Mouse (Mus musculus) cerebellum, postnatal 14 days (tissue): ENCODE results near the gene Nr2f6.

Source experiments
- DNase-seq, 2 experiments: peaks; one replicate each; pipeline ENCODE4 v3.0.0; 2021; ENCODE audit warnings: mixed read lengths in 2 of 2

Gene Nr2f6

GRCm38 (mm10) chr8:71388267-71388666, 6.5 kb upstream of the Nr2f6 start:
- DNase-seq = no peak

DNA sequence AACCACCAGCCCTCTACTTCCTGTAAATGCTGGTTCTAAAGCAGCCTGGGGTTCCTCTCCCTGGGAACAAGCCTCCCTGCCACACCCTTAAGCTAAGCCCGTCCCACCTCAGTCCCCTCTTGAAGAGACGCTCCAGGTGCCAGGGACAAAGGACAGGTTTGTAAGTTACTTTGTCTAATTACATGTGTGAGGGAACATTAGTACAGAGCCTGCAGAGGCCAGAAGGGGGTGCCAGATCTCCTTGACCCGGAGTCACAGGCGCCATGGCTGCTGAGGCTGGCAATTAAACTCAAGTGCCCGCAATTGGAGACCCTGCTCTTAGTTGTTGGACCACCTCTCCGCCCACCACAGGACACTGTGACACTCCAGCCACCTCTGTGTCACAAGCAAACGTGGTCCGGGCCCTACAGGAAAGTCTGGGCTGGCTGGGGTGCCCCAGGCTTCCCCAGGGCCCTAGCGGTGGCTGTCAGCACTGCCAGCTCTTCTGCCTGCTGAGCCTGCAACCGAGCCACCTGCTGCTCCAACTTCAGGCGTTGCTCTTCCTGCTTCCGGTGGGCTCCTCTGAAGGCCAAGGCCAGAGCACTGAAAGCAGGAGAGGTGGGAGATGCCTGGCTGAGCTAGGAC, 3.6 kb upstream of the Nr2f6 start:
- DNase-seq = no peak

- no peak for DNase-seq
Observed at GRCm38 (mm10) chr8:71383860-71384259, 2.1 kb upstream of the Nr2f6 start.

DNA sequence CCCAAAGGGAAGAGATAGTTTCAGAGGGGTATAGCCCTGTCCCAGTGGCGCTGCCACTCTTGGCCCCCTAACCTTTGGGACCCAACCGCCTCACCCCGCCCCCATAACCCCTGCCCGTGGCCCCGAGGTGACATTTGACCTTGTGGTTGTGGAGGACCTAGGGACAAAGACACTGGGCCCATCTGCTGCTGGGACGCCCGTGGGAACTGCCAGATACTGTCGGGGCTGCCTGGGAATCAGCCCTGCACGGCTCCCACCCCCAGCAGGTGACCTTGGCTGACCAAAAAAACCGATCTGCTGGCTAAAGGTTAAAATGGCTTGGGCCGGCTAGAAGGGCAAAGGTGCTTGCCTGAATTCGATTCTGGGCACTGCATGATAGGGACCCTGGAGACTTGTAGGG, 1.6 kb upstream of the Nr2f6 start:
- no peak for DNase-seq

DNA sequence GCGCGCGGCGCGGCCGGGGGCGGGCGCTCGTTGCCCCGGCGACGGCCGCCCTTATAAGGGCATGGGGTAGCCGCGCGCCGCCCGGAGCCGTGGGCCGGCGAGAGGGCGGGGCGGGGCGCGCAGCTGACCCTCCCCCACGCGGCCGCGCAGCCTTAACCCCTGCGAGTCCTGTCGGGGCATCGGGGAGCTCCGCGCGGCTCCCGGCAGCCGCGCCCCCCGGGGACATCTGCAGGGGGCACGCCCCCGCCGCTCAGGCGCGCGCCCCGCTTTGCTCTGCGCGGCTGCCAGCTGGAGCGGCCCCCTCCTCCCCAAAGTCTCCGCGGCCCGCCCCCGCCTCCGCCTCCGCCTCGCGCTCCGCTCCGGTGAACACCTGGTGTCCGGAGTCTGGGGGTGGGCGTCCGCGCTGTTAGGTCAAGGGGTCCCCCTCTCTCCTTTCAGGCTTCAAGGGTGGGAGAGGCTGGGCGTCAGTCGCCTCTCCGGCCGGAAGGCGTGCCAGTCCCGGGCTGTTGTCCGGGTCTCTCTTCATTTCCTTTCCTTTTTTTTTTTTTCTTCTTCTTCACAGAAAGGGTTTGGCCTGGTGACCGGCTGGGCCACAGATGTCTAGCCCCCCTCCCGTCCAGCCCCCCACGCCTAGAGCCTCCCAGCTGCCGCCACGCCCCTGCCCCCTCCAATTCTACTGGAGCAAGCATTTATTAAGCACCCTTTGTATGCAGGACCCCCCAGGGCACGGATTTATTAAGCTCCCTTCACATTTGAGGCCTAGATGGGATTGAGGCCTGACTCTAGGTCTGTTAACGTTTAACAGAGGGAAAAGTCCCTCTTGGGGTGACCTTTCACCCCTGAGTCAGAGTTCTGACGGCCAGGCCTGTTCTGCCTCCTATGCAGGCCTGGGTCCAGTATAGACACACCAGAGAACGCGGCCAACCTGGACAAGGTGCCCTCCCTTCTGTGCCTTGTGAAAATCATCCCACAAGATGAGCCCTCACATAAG, 506 bp upstream of the Nr2f6 start:
- peak; percentile 83 to 89 for DNase-seq

GRCm38 (mm10) chr8:71380178-71381171, 1.3 kb downstream of the Nr2f6 start:
- DNase-seq = peak in 1 of 2 experiments; percentile 50

DNA sequence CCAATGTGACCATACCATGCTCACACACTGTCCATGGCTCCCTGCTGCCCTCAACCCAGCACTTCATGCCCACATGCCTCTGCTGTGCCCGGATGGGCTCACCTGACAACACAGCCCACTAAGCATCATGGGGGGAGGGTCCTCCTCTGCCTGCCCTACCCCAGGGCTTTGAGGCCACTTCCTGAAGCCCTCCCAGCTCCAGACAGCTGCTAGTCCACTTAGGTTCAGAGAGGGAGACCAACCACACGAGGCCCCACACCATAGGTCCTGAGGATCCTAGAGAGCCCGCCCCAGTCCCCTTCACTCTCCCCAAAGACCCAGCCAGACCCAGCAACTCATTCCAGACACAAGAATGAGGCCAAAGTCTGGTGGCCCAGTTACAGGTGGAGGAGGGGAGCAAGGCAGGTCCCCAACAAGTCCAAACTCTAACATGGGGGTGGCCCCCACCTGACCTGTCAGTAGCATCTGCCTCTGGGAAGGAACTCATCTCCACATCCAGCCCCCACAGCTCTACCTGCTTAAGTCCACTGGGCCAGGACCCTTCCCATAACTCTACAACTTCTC, 2.2 kb downstream of the Nr2f6 start:
- DNase-seq = no peak

DNA sequence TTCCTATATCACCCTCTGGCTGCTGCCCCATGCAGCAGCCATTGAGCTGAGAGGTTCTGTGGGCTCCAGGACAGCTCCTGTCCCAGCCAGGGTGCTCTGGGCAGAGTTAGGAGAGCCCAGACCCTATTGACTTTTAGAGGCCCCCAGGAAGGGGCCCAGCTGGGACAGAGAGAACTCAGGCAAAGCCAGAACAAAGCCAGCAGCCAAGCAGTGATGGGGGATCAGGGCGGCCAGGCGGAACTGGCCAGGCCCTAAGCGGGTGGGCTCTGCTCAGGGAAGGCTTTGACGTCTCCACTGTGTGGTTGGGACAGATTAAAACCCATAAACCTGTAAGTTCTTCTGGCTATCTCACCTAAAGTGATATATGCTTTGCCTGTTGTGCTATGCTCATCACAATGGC, 2.8 kb downstream of the Nr2f6 start:
- DNase-seq = no peak

GRCm38 (mm10) chr8:71376423-71377030, 5.2 kb downstream of the Nr2f6 start:
- peak in 1 of 2 experiments; percentile 62 for DNase-seq

DNA sequence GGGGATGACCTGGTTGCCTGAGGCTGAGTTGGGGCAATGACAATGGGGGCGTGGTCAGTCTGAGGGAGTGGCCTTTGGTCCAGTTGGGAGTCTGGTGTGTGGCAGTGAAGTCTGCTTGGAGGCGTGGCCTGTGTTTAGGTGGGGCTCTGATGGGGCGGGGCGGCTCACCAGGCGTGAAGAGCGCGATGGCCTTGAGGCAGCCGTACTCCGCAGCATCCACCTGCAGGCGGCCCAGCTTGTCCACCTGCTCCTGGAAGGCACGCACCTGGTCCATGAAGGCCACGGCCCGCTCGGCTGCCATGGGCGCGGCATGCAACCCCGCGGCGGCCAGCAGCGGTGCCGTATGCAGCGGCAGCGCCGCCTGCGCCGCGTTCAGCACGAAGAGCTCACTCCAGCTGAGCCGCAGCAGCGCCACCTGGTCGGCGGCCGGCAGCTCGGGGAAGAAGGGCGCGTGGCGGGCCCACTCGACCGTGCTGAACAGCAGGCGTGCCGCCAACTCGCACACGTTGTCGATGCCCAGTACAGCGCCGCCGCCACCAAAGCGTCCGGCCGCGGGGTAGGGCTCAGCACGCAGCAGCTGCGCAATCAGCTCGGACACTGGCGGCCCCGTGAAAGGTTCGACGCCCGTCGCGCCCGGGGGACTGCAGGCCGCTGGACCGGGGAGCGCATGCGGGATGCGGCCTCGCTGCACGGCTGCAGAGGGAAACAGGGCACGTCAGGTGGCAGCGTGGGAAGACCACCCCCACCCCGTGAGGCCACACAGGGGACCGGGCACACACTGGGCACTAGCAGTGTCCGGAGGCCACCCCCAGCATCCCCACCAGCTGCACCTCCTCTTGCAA, 6.0 kb downstream of the Nr2f6 start:
- DNase-seq = peak; percentile 83 to 85

- DNase-seq = peak in 1 of 2 experiments; percentile 48
Observed at GRCm38 (mm10) chr8:71374616-71375206, 7.0 kb downstream of the Nr2f6 start.

DNA sequence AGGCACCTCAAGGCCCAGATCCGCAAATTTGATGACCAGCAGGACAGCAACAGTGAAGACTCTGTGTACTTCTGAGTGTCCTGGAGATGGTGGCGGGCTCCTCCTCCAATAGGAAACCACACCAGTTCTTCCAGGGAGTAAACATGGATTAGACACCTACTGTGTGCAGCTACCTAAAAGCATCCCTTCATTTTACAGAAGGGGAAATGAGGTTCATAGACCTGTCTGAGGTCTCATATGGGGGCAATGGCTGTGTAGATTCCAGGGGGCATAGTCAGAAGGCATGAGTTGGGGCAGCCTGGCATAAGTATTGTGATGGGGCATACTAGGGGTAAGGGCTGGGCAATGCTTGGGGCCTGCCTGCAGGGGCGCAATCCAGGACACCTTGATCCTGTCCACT, 8.8 kb downstream of the Nr2f6 start:
- no peak for DNase-seq

DNA sequence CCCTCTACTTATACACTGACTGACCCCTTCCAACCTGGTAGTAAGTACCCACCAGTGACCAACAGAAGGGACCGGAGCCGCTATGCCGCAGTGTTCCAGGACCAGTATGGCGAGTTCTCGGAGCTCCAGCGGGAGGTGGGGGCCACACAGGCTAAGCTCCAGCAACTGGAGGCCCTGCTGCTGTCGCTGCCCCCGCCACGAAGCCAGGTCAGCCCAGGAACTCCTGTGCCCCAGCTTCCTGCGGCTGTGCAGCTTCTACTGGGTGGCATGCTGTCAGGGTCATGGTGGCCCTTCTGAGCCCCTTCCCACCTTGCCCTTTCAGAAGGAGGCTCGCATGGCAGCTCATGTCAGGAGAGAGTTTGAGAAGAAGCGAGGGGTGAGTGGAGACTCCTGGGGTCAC, 9.3 kb downstream of the Nr2f6 start:
- DNase-seq = no peak

DNA sequence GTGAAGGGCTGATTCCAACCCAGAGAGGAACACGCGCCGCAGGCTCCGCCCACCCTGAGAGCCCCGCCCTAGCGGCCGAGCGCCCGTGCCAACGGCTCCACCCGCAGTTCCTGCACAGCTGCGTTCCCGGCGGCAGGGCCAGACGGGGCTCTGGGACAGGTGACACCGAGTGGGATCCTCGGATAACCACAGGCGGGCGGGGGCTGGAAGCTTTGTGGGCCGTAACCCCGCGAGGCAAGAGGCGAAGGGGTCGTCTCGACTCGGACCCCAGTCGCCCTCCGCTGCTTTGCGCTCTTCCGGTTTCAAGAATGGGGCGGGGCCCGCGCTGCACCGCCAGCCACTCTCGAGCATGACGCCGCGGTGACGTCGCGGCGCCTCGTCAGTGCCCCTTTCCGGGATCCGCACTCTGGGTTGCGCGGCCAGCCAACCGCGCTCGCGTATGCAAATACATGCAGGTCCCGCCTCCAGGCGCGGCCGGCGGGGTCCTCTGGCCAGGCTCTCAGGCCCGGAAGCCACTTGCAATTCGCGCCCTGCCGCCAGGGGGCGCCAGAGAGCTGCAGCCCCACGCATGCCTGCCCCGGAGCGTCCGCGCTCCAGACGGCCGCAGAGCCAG, 10.4 kb downstream of the Nr2f6 start, which contains the start of gene Ocel1:
Ocel1 (plus strand) TSS at position 63 of the 613 bp plus-strand sequence.
- DNase-seq = peak; percentile 95 to 97

DNA sequence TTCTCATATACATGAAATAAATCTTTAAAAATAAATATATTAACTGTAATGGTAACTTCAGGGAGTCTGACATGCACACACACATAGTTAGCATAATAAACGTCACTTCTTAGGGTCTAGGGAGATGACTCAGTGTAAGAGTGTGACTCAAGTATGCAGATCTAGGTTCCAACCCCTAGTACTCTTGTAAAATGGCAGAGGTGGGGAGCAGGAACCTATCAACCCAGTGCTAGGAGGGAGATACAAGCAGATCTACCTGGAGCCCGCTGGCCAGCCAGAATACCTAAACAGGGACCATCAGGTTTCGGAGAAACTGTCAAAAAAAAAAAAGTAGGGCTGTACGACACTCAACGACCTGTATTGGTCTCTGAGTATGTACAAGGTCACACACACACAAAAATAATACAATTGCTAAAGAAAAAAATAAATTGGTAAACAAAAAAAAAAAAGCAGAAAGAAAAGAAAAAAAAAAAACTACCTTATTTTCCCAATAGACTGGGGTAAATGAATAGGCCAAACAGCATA, 11.0 kb downstream of the Nr2f6 start:
- DNase-seq = no peak

DNA sequence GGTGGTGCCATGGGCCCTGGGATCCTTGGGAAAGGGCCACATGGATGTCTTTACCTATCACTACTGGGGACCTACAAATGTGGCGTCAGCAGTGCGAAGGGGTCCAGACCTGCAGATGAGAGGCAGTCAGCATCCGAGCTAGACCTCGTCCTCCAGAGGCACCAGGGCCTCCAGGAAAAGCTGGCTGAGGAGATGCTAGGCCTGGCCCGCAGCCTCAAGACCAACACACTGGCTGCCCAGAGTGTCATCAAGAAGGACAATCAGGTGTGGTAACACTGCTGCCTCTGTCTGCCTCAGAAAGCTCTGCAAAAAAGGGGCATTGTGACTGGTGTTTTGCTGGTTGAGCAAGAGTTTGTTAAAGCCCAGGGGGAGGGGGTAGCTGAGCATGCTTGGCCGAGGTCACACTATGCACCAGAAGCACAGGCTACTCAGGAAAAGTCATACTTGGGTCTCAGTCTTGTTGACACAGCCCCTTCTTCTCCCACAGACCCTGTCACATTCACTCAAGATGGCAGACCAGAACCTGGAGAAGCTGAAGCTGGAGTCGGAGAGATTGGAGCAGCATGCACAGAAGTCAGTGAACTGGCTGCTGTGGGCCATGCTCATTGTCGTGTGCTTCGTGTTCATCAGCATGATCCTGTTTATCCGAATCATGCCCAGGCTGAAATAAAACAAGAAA, 12.6 kb downstream of the Nr2f6 start:
- no peak for DNase-seq

GRCm38 (mm10) chr8:71368366-71368765, 13.4 kb downstream of the Nr2f6 start:
- DNase-seq = no peak

DNA sequence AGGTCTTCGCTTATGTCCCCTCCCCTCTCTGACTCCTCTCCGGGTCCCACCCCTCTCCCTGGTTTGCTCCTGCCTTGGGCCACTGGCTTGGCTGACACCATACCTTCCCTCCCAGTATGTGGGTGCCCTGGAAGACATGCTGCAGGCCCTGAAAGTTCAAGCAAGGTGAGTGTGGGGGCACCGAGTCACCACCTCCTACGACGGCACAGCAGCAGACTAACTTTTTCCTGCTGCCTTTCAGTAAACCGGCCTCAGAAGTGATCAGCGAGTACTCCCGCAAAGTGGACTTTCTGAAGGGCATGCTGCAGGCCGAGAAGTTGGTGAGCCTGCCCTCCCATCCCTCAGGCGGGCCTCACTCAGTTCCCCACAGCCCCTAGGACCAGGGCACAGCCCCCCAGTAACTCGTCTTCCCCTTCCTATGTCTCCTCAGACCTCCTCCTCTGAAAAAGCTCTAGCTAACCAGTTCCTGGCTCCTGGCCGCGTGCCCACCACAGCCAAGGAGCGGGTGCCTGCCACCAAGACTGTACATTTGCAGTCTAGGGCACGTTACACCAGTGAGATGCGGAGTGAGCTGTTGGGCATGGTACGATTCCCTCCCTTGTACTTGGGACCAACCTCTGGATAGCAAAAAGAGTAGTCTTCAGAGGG, 14.1 kb downstream of the Nr2f6 start:
- peak; percentile 54 to 57 for DNase-seq
